Mouse (Mus musculus): ENCODE results near the gene Gm1043. TPM values are rescaled to one million over a fixed set of nuclear protein-coding genes. Genes with fewer than 3 reads are reported as not detected.

Gm1043 gene
- polyA plus RNA-seq, 1 experiment from 2014 or later: 0.07 TPM

- Histone ChIP-seq H3K4me3 (ENCODE audit: low read depth, low read length) (no peak overlapping the region), H3K9me3 (ENCODE audit: control insufficient read depth, low read length) (no peaks in the 10 kb centered on the region), H3K27me3 (ENCODE audit: control insufficient read depth, insufficient read depth, low read length) (no peaks in the 10 kb centered on the region), H3K27ac (ENCODE audit: low read depth, low read length) (no peak overlapping the region), H3K36me3 (ENCODE audit: control insufficient read depth, insufficient read depth, low read length) (no peaks in the 10 kb centered on the region), H3K4me2 (ENCODE audit: low read depth, low read length, severe bottlenecking) (no peak overlapping the region), H3K4me1 (replicated peaks; ENCODE audit: control insufficient read depth, insufficient read depth, low read length) (0 out of 2 replicates have a peak, but pooled peaks cover 3% of the 10 kb centered on the region), H3K9ac (ENCODE audit: low read length) (no peak overlapping the region)
- ATAC-seq (replicated peaks; ENCODE audit: low FRiP score): no peak
- no peak for DNase-seq (ENCODE audit: low spot score)
- WGBS: 56% methylated on average over 5 of the region's 5 CpGs
Observed at GRCm38 (mm10) chr5:37046791-37047190, 38.4 kb upstream of the Gm1043 start.

- no peak for ATAC-seq (replicated peaks; ENCODE audit: low FRiP score)
- DNase-seq (ENCODE audit: low spot score): no peak
- no peaks in the 10 kb centered on the region for H3K36me3 ChIP-seq (ENCODE audit: control insufficient read depth, insufficient read depth, low read length)
- no peak overlapping the region for H3K4me3 ChIP-seq (ENCODE audit: low read depth, low read length)
- no peak overlapping the region for H3K27ac ChIP-seq (ENCODE audit: low read depth, low read length)
- no peaks in the 10 kb centered on the region for H3K27me3 ChIP-seq (ENCODE audit: control insufficient read depth, insufficient read depth, low read length)
- H3K9ac ChIP-seq (ENCODE audit: low read length): no peak overlapping the region
- whole genome bisulfite sequencing: 71% methylated on average over 17 of the region's 17 CpGs
- no peak overlapping the region for H3K4me2 ChIP-seq (ENCODE audit: low read depth, low read length, severe bottlenecking)
- H3K4me1 ChIP-seq (replicated peaks; ENCODE audit: control insufficient read depth, insufficient read depth, low read length): 0 out of 2 replicates have a peak, but pooled peaks cover 3% of the 10 kb centered on the region
- H3K9me3 ChIP-seq (ENCODE audit: control insufficient read depth, low read length): no peaks in the 10 kb centered on the region
Observed at GRCm38 (mm10) chr5:37047206-37047915, 37.8 kb upstream of the Gm1043 start.

- Histone ChIP-seq H3K27ac (ENCODE audit: low read depth, low read length) (no peak overlapping the region), H3K4me2 (ENCODE audit: low read depth, low read length, severe bottlenecking) (no peak overlapping the region), H3K9ac (ENCODE audit: low read length) (no peak overlapping the region), H3K9me3 (ENCODE audit: control insufficient read depth, low read length) (no peaks in the 10 kb centered on the region), H3K36me3 (ENCODE audit: control insufficient read depth, insufficient read depth, low read length) (no peaks in the 10 kb centered on the region), H3K4me1 (replicated peaks; ENCODE audit: control insufficient read depth, insufficient read depth, low read length) (0 out of 2 replicates have a peak, but pooled peaks cover 3% of the 10 kb centered on the region), H3K27me3 (ENCODE audit: control insufficient read depth, insufficient read depth, low read length) (no peaks in the 10 kb centered on the region), H3K4me3 (ENCODE audit: low read depth, low read length) (no peak overlapping the region)
- no peak for ATAC-seq (replicated peaks; ENCODE audit: low FRiP score)
- 80% methylated on average over 7 of the region's 7 CpGs for WGBS
- DNase-seq (ENCODE audit: low spot score): no peak
Observed at GRCm38 (mm10) chr5:37047992-37048391, 37.2 kb upstream of the Gm1043 start.

DNA sequence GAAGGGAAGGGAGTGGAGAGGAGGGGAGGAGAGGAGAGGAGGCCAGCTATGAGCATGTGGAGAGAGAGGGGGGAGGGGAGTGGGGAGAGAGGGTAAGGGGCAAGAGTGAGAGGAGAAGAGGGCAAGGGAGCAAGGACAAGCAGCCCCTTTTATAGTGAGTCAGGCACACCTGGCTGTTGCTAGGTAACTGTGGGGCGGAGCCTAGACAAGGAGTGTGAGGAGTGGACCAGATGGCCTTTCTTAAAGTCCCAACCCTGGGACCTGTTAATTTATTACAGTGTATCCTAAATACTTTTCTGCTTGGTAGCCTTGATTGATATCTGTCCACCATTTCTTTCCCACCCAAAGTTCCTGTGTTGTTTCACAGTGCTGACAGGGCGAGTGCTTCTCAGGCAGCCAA lies 36.1 kb upstream of the Gm1043 start:
- Histone ChIP-seq H3K27ac (ENCODE audit: low read depth, low read length) (no peak overlapping the region), H3K4me3 (ENCODE audit: low read depth, low read length) (no peak overlapping the region), H3K9ac (ENCODE audit: low read length) (no peak overlapping the region), H3K9me3 (ENCODE audit: control insufficient read depth, low read length) (no peaks in the 10 kb centered on the region), H3K4me2 (ENCODE audit: low read depth, low read length, severe bottlenecking) (no peak overlapping the region), H3K36me3 (ENCODE audit: control insufficient read depth, insufficient read depth, low read length) (no peaks in the 10 kb centered on the region), H3K27me3 (ENCODE audit: control insufficient read depth, insufficient read depth, low read length) (no peaks in the 10 kb centered on the region), H3K4me1 (replicated peaks; ENCODE audit: control insufficient read depth, insufficient read depth, low read length) (0 out of 2 replicates have a peak, but pooled peaks cover 3% of the 10 kb centered on the region)
- ATAC-seq (replicated peaks; ENCODE audit: low FRiP score): no peak
- no peak for DNase-seq (ENCODE audit: low spot score)
- WGBS: 74% methylated on average over 2 of the region's 2 CpGs

DNA sequence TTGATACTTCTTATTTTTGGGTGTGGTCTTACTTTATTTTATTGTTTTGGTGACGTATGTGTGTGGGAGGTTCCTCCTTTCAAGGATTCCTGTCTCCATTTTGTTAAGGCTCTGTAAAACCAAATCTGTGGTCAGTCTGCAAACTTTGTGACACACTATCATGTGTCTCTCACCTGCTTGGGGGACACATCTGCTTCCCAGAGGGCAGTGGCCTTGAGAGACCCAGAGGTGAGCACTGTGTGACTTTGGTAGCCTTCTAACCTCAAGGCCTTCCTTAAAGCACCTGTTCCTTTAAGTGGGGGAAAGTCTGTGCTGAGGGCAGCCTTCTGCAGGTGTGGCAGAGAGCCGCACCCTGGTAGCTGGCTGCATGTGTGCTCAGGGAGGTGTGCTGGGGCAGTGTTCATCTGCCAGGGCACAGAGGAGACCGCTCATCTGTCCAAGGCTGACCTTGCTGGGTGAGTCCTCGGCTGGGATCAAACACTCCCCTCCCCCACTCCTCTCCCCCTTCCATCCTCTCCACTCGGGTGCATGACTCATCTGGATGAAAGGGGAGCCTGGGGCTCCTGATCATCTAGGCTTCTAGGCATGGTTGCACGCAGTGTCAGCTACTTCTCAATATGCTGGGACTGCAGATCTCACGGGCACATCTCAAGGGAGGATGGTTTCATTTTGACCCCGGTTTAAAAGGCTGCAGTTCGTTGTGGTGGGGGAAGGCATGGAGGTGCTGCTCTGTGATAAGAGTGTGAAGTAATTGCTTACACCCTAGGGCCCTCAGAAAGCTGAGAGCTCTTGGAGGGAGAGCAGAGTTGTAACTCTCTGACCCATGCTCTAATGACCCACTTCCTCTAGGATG lies 34.4 kb upstream of the Gm1043 start:
- no peaks in the 10 kb centered on the region for H3K36me3 ChIP-seq (ENCODE audit: control insufficient read depth, insufficient read depth, low read length)
- no peak overlapping the region for H3K4me3 ChIP-seq (ENCODE audit: low read depth, low read length)
- DNase-seq (ENCODE audit: low spot score) (no peak), ATAC-seq (replicated peaks; ENCODE audit: low FRiP score) (no peak)
- H3K27me3 ChIP-seq (ENCODE audit: control insufficient read depth, insufficient read depth, low read length): no peaks in the 10 kb centered on the region
- H3K4me1 ChIP-seq (replicated peaks; ENCODE audit: control insufficient read depth, insufficient read depth, low read length): 0 out of 2 replicates have a peak, but pooled peaks cover 3% of the 10 kb centered on the region
- no peak overlapping the region for H3K9ac ChIP-seq (ENCODE audit: low read length)
- no peak overlapping the region for H3K27ac ChIP-seq (ENCODE audit: low read depth, low read length)
- WGBS: 58% methylated on average over 9 of the region's 9 CpGs
- H3K4me2 ChIP-seq (ENCODE audit: low read depth, low read length, severe bottlenecking): no peak overlapping the region
- no peaks in the 10 kb centered on the region for H3K9me3 ChIP-seq (ENCODE audit: control insufficient read depth, low read length)

DNA sequence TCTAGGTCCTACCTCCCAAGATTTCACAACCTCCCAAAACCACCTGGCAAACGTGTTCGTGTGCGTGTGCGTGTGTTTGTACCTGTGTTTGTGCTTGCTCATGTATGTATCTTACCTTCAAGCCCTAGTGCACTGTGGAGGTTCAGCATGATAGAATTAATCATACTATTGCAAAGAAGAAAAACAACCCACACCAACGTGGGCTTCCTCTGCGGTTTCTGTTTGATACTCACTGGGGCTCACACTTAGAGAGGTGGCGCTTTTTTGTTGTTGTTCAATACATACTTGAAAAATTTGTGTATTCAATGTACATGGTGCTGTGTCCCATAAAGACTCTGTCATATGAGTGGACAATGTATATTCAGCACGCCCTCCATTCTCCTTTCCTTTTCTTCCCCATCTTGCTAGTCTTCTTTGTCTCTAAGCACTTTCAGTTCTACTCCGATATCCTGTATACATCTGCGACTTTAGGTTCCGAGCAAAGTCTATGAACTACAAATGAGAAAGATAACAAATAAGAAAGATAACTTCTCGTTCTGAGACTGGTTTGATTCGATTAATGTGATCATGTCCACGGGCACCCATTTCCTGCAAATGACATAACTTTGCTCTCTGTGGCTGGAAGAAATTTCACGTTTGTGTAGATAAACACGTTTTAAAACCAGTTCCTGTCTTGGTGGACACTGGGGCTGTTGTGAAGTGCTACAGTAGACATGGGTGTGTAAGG lies 33.6 kb upstream of the Gm1043 start:
- ATAC-seq (replicated peaks; ENCODE audit: low FRiP score): no peak
- H3K36me3 ChIP-seq (ENCODE audit: control insufficient read depth, insufficient read depth, low read length): no peaks in the 10 kb centered on the region
- H3K4me2 ChIP-seq (ENCODE audit: low read depth, low read length, severe bottlenecking): no peak overlapping the region
- 0 out of 2 replicates have a peak, but pooled peaks cover 3% of the 10 kb centered on the region for H3K4me1 ChIP-seq (replicated peaks; ENCODE audit: control insufficient read depth, insufficient read depth, low read length)
- H3K9ac ChIP-seq (ENCODE audit: low read length): no peak overlapping the region
- DNase-seq (ENCODE audit: low spot score): no peak
- 89% methylated on average over 16 of the region's 16 CpGs for WGBS
- no peaks in the 10 kb centered on the region for H3K9me3 ChIP-seq (ENCODE audit: control insufficient read depth, low read length)
- no peaks in the 10 kb centered on the region for H3K27me3 ChIP-seq (ENCODE audit: control insufficient read depth, insufficient read depth, low read length)
- no peak overlapping the region for H3K27ac ChIP-seq (ENCODE audit: low read depth, low read length)
- H3K4me3 ChIP-seq (ENCODE audit: low read depth, low read length): no peak overlapping the region

GRCm38 (mm10) chr5:37052846-37053245 lies 32.3 kb upstream of the Gm1043 start:
- no peaks in the 10 kb centered on the region for H3K9me3 ChIP-seq (ENCODE audit: control insufficient read depth, low read length)
- H3K4me3 ChIP-seq (ENCODE audit: low read depth, low read length): no peak overlapping the region
- H3K27ac ChIP-seq (ENCODE audit: low read depth, low read length): no peak overlapping the region
- DNase-seq (ENCODE audit: low spot score) (no peak), ATAC-seq (replicated peaks; ENCODE audit: low FRiP score) (no peak)
- 0 out of 2 replicates have a peak, but pooled peaks cover 3% of the 10 kb centered on the region for H3K4me1 ChIP-seq (replicated peaks; ENCODE audit: control insufficient read depth, insufficient read depth, low read length)
- no peaks in the 10 kb centered on the region for H3K27me3 ChIP-seq (ENCODE audit: control insufficient read depth, insufficient read depth, low read length)
- no peak overlapping the region for H3K4me2 ChIP-seq (ENCODE audit: low read depth, low read length, severe bottlenecking)
- H3K36me3 ChIP-seq (ENCODE audit: control insufficient read depth, insufficient read depth, low read length): no peaks in the 10 kb centered on the region
- no peak overlapping the region for H3K9ac ChIP-seq (ENCODE audit: low read length)
- 84% methylated on average over 5 of the region's 5 CpGs for WGBS

DNA sequence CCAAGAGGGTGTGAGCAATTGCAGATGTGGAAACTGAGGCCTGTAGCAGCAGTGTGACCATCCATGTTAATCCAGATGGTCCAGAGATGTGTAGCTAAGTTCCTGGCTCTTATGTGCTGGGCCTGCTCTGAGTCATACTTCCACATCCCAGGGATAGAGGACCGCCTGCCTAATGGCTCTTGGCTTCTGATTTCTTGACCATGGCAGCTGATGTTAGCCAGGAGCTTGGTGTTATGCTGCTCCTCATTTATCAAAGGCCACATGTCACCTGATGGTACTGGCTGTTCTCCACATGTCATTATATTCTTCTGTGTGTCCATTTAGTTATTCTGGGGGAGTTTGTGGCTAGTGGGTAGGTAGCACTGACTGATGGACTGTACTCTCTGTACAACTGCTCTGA lies 29.4 kb upstream of the Gm1043 start:
- WGBS: 83% methylated on average over 1 of the region's 1 CpGs
- H3K4me2 ChIP-seq (ENCODE audit: low read depth, low read length, severe bottlenecking): no peak overlapping the region
- H3K36me3 ChIP-seq (ENCODE audit: control insufficient read depth, insufficient read depth, low read length): no peaks in the 10 kb centered on the region
- no peaks in the 10 kb centered on the region for H3K27me3 ChIP-seq (ENCODE audit: control insufficient read depth, insufficient read depth, low read length)
- DNase-seq (ENCODE audit: low spot score) (no peak), ATAC-seq (replicated peaks; ENCODE audit: low FRiP score) (no peak)
- H3K9me3 ChIP-seq (ENCODE audit: control insufficient read depth, low read length): no peaks in the 10 kb centered on the region
- H3K27ac ChIP-seq (ENCODE audit: low read depth, low read length): no peak overlapping the region
- H3K4me1 ChIP-seq (replicated peaks; ENCODE audit: control insufficient read depth, insufficient read depth, low read length): 0 out of 2 replicates have a peak, but pooled peaks cover 1% of the 10 kb centered on the region
- H3K9ac ChIP-seq (ENCODE audit: low read length): no peak overlapping the region
- no peak overlapping the region for H3K4me3 ChIP-seq (ENCODE audit: low read depth, low read length)
